In the genomic region with DNA sequence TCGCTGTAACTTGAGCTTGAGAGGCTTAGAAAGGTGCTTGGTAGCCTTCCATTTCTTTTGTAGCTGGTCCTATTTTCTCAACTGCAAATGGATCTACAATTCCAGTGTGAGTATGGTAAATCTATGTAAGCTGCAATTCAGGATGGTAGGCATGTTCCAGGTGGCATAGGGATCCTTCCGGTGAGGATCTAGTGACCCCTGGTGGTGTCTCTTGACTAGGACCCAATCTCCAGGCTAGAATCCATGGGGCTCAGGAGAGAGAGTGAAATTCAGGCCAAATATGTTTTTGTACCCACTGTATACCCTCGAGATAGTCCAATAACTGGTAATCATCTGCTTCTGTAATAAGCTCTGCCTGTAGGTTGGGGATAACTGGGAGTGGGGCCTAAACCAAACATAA, we compare ENCODE assay signal across 9 mouse cellular contexts. TPM values are rescaled to one million over a fixed set of nuclear protein-coding genes. Genes with fewer than 3 reads are reported as not detected.
A peak's percentile ranks its signal among the peaks of the same experiment; 100 is the strongest.
DNase-seq lines count a peak whose midpoint lies in the region; ATAC-seq and TF ChIP-seq lines count a peak whose summit lies in the region.
"Had no signal": no experiment of that assay in that cellular context is flagged by ENCODE, and none has a peak within 500 bp of the region (broad histone marks: within the 10 kb centered on the region; RNA-seq: fewer than 3 reads in every experiment).

No protein-coding gene starts in this region.

- H3K4me1 ChIP-seq in kidney, embryonic 15.5 days: no peaks in the 10 kb centered on the region
- H3K4me1 ChIP-seq in ES-Bruce4 (ENCODE audit: control insufficient read depth, insufficient read depth, low read length): no peaks in the 10 kb centered on the region
- H3K4me1 ChIP-seq: neural tube, embryonic 13.5 days had no signal

- H3K9ac ChIP-seq in kidney, embryonic 15.5 days: no peak overlapping the region
- no peak overlapping the region for H3K9ac ChIP-seq in ES-Bruce4 (ENCODE audit: low read depth, poor library complexity, severe bottlenecking)
- H3K9ac ChIP-seq: neural tube, embryonic 13.5 days had no signal

- no peaks in the 10 kb centered on the region for H3K9me3 ChIP-seq in kidney, embryonic 15.5 days (replicated peaks)
- no peaks in the 10 kb centered on the region; the same call in 1 of the 2 replicates for H3K9me3 ChIP-seq in ES-Bruce4 (replicated peaks; ENCODE audit: control insufficient read depth, insufficient read depth, low read length, poor library complexity, severe bottlenecking)
- H3K9me3 ChIP-seq: neural tube, embryonic 13.5 days had no signal

- no peaks in the 10 kb centered on the region for H3K36me3 ChIP-seq in kidney, embryonic 15.5 days
- H3K36me3 ChIP-seq in ES-Bruce4 (ENCODE audit: control insufficient read depth, insufficient read depth, low read length, poor library complexity, severe bottlenecking): no peaks in the 10 kb centered on the region
- H3K36me3 ChIP-seq: neural tube, embryonic 13.5 days had no signal

- no peak overlapping the region for H3K27ac ChIP-seq in kidney, embryonic 15.5 days
- no peak overlapping the region for H3K27ac ChIP-seq in ES-Bruce4 (ENCODE audit: insufficient read depth, low read length)
- H3K27ac ChIP-seq: neural tube, embryonic 13.5 days had no signal

- no peak for TF ChIP-seq POLR2A in ES-Bruce4 (IDR thresholded peaks at IDR 0.05; ENCODE audit: insufficient read depth, low read length)

- WGBS in kidney, embryonic 15.5 days: 74% methylated on average over 3 of the region's 3 CpGs

- no peak overlapping the region for H3K4me2 ChIP-seq in kidney, embryonic 15.5 days
- H3K4me2 ChIP-seq: neural tube, embryonic 13.5 days had no signal

- no peak for ATAC-seq in kidney, embryonic 15.5 days (replicated peaks; ENCODE audit: low FRiP score)
- 0 out of 2 replicates have a peak, but pooled peaks have one; percentile 42 for ATAC-seq in granulocyte monocyte progenitor cell, adult 5-6 weeks (replicated peaks; ENCODE audit: poor library complexity, severe bottlenecking)
- ATAC-seq in megakaryocyte, adult 5-6 weeks (ENCODE audit: poor library complexity, severe bottlenecking): no peak

- DNase-seq in kidney, adult 11 months: peak; percentile 47
- DNase-seq in adipocyte (ENCODE audit: low spot score): peak; percentile 21
- peak; percentile 17 for DNase-seq in lung, postnatal 36 days
- no peak for DNase-seq in gastrocnemius, postnatal 25 days

- no peaks in the 10 kb centered on the region for H3K27me3 ChIP-seq in kidney, embryonic 15.5 days
- H3K27me3 ChIP-seq in ES-Bruce4 (ENCODE audit: control insufficient read depth, insufficient read depth, low read length, poor library complexity, severe bottlenecking): no peaks in the 10 kb centered on the region; the same call in 1 of the 2 replicates
- H3K27me3 ChIP-seq: neural tube, embryonic 13.5 days had no signal

- H3K4me3 ChIP-seq in kidney, embryonic 15.5 days (replicated peaks): no peak overlapping the region
- no peak overlapping the region for H3K4me3 ChIP-seq in ES-Bruce4 (ENCODE audit: low read depth, low read length)
- H3K4me3 ChIP-seq: neural tube, embryonic 13.5 days had no signal

- peak; percentile 71 for TF ChIP-seq CTCF in ES-Bruce4 (IDR thresholded peaks at IDR 0.05; ENCODE audit: low read depth, low read length)

- TF ChIP-seq EP300 in ES-Bruce4 (IDR thresholded peaks at IDR 0.05; ENCODE audit: insufficient read depth, low read depth, low read length): no peak

RNA-seq across cellular contexts. Expression of gene Mfap3l, which starts 37.9 kb away (rescaled TPM):
- 4.3 and 4.5 TPM in 2 replicates for polyA plus RNA-seq in kidney, embryonic 15.5 days (2015; fragmentation: Nextera tagmentation; extraction: Ambion mirVana)
- polyA plus RNA-seq in ES-Bruce4 (2011; ENCODE audit: insufficient read depth, insufficient read length, low read depth, missing spikeins): 11.5 and 12.6 TPM in 2 replicates
- total RNA-seq in granulocyte monocyte progenitor cell, adult 5-6 weeks (2014; fragmentation: Nextera tagmentation): 2.9 and 3.1 TPM in 2 replicates
- total RNA-seq in granulocyte monocyte progenitor cell, adult 5-6 weeks (2017): 3.1 and 4.9 TPM in 2 replicates
- total RNA-seq in gastrocnemius, postnatal 25 days (2021): 1 to 10 TPM; 3.8 to 4.4 TPM
- total RNA-seq in megakaryocyte, adult 5-6 weeks (2015): 1.0 and 1.4 TPM in 2 replicates
- total RNA-seq in megakaryocyte, adult 5-6 weeks (2017): 0.81 and 0.84 TPM in 2 replicates
